Mouse (Mus musculus) liver, adult 2 months (tissue): ENCODE results near the gene Mlst8.

Source experiments
- CTCF ChIP-seq: fragments of 200-500 bp; IDR thresholded peaks from 2 replicates; pipeline ENCODE4 v1.5.1; 2011; ENCODE audit warnings: low read depth, low read length, control low read depth
- POLR2A ChIP-seq: fragments of 200-500 bp; IDR thresholded peaks from 2 replicates; pipeline ENCODE4 v1.6.1; 2011; ENCODE audit warnings: low read length, control low read depth; ENCODE audit not compliant: insufficient read depth; ENCODE audit errors: extremely low read depth

DNA sequence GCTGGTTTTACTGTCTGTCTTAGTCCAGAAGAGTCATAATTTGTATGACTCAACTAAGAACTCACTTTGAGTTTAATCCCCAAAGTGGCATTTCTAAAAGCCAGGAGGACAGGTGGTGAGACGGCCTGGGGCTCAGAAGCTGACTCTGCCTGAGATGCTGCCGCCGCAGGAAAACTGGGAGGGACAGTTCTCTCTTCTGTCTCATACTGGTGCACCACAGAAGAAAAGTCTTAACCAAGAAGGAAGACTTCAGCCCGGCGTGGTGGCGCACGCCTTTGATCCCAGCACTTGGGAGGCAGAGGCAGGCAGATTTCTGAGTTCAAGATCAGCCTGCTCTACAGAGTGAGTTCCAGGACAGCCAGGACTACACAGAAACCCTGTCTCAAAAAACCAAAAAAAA lies 53.0 kb downstream of the Mlst8 start:
- TF ChIP-seq CTCF (no peak), POLR2A (no peak)
